Mouse (Mus musculus) hindbrain, embryonic 10.5 days (tissue): ENCODE measurements at regions not wholly inside any gene's neighbourhood (a gene's known extent, or its start where the extent isn't known, plus 50 kb on each side); places are given as distances from the start of the nearest gene placed in this dataset.
A peak's percentile ranks its signal among the peaks of the same experiment; 100 is the strongest.

Experiments used
- DNase-seq: peaks from one replicate; pipeline ENCODE4 v3.0.0-alpha.2; 2017; ENCODE audit warnings: low spot score
- H3K27ac ChIP-seq: fragments of 300-500 bp; sonication (generic); 2 replicates; pipeline ENCODE4 v1.5.1; 2016; ENCODE audit warnings: mild to moderate bottlenecking, moderate library complexity
- H3K27me3 ChIP-seq: fragments of 300-500 bp; sonication (generic); 2 replicates; pipeline ENCODE4 v1.6.1; 2016; ENCODE audit warnings: mild to moderate bottlenecking; ENCODE audit not compliant: poor library complexity, insufficient read depth, severe bottlenecking
- H3K36me3 ChIP-seq: fragments of 300-500 bp; sonication (generic); 2 replicates; pipeline ENCODE4 v1.6.1; 2016; ENCODE audit warnings: mild to moderate bottlenecking, moderate library complexity
- H3K4me1 ChIP-seq: fragments of 300-500 bp; sonication (generic); replicated peaks from 2 replicates; pipeline ENCODE4 v1.6.1; 2016; ENCODE audit warnings: mild to moderate bottlenecking
- H3K4me3 ChIP-seq: fragments of 300-500 bp; sonication (generic); 2 replicates; pipeline ENCODE4 v1.5.1; 2016; ENCODE audit warnings: mild to moderate bottlenecking, moderate library complexity
- H3K9me3 ChIP-seq: fragments of 300-500 bp; sonication (generic); 2 replicates; pipeline ENCODE4 v1.6.1; 2016; ENCODE audit warnings: mild to moderate bottlenecking, moderate library complexity
- WGBS: fragments of 180-500 bp; shearing (Covaris S2); methylation state at CpG from one replicate; pipeline ENCODE4 v1.1.7; 2016; 5-methylcytosine and 5-hydroxymethylcytosine counted together

DNA sequence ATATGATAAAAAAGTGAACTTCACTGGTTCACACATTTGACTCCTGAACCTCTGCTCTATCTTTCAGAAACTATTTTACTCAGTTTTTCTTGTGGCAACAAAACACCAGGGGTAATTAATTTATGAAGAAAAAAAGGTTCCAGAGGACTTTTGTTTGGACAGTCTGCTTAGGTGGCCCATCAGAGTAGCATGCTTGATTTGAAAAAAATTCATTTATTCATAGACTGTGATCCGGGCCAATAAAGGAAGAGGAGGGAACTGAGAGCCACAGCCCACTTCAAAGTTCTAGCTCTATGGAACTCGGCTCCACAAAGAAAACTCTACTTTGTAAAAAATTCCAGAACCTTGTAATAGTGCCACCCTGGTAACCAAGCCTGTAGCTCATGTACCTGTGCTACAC is 248.8 kb downstream of the Etv1 start:
- Histone ChIP-seq H3K36me3 (no peaks in the 10 kb centered on the region), H3K27ac (no peak overlapping the region), H3K9me3 (no peaks in the 10 kb centered on the region), H3K4me1 (no peaks in the 10 kb centered on the region), H3K27me3 (no peaks in the 10 kb centered on the region), H3K4me3 (no peak overlapping the region)
- 59% methylated on average over 2 of the region's 2 CpGs for WGBS
- no peak for DNase-seq

DNA sequence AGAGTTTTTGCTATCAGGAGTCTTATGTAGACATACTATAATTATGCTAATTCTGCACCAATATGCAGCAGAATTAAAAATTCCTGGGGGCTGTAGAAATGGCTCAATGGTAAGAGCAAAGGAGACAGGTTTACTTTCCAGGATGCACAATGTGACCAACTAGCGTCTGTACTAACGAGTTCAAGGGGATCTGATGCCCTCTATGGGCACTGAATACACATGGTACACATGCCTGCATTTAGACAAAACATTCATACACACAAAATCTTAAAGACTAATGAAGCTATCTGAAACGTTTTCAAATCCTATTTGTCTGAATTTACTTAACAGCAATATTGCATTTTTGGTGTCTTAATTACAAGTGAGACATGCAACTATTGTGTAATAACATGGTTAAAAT is 254.8 kb downstream of the Etv1 start:
- H3K36me3 ChIP-seq: no peaks in the 10 kb centered on the region
- no peak for DNase-seq
- no peak overlapping the region for H3K4me3 ChIP-seq
- H3K27me3 ChIP-seq: no peaks in the 10 kb centered on the region
- no peaks in the 10 kb centered on the region for H3K9me3 ChIP-seq
- WGBS: 81% methylated on average over 3 of the region's 3 CpGs
- H3K27ac ChIP-seq: no peak overlapping the region
- H3K4me1 ChIP-seq: no peaks in the 10 kb centered on the region

DNA sequence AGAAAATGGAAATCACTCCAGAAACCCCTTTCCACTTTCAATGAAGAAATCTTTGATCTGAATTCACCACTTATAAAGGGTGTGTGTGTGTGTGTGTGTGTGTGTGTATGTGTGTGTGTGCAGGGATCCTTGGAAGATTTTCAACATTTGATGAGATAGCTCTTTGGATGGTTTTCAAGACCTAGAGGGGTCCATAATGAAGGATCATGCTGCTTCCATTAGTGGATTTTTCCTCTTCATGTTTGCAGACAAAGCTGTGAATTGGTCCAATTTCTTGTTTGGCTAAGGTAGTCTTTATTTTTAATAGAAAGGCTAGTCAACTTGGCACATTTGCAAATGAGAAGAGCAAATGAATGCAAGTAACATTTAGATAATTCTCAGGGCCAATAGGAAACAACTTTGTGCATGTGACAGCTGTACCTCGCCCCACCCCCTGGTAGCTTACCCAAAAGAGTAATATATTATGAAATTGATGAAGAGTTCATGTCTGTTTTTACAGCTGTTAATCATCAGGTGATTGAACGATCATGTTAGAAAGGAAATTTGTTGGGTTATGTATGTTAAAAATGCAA is 257.4 kb downstream of the Etv1 start:
- H3K27ac ChIP-seq: no peak overlapping the region
- 87% methylated on average over 2 of the region's 2 CpGs for WGBS
- no peak for DNase-seq
- H3K4me1 ChIP-seq: no peaks in the 10 kb centered on the region
- H3K9me3 ChIP-seq: no peaks in the 10 kb centered on the region
- no peak overlapping the region for H3K4me3 ChIP-seq
- H3K36me3 ChIP-seq: no peaks in the 10 kb centered on the region
- H3K27me3 ChIP-seq: no peaks in the 10 kb centered on the region

DNA sequence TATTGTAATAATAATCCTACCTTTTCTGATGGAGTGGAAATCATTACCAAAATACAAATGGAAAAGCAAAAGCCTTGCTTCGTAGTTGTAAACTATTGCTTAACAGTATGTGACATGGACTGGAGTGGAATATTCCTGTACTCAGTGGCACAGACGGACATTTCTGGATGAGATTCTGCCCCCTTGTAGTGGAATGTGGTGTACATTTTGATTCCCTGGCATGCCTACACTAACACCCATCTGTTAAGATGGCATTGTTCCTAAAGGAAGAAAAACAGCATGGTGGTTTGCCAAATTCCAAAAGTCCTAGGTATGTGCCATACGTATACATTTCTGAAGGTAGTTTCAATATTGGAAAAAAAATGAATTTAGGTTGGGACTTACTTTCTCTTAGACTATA is 258.9 kb downstream of the Etv1 start:
- H3K9me3 ChIP-seq: no peaks in the 10 kb centered on the region
- H3K36me3 ChIP-seq: no peaks in the 10 kb centered on the region
- H3K27ac ChIP-seq: no peak overlapping the region
- no peaks in the 10 kb centered on the region for H3K4me1 ChIP-seq
- DNase-seq: no peak
- H3K27me3 ChIP-seq: no peaks in the 10 kb centered on the region
- WGBS: 86% methylated on average over 3 of the region's 3 CpGs
- H3K4me3 ChIP-seq: no peak overlapping the region

DNA sequence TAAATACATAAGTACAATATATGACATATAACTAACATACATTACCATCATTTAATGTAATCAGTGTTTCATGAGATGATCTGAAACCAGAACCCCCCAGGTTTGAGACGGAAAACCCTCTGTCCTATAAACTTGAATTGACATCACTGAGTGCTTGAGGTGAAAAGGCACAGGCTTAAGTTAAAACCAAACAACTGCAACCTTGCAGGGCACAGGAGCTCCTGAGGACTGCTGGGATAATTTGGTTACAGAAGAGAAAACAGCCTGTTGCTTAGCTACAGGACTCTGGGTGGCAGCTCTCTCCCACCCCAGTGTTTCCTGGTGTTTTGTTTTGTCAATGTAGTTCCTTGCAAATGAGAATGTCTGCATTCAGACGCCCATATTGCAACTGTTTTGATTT is 259.5 kb downstream of the Etv1 start:
- H3K9me3 ChIP-seq: no peaks in the 10 kb centered on the region
- H3K36me3 ChIP-seq: no peaks in the 10 kb centered on the region
- WGBS: 35% methylated on average over 2 of the region's 2 CpGs
- no peaks in the 10 kb centered on the region for H3K27me3 ChIP-seq
- no peak overlapping the region for H3K27ac ChIP-seq
- no peak overlapping the region for H3K4me3 ChIP-seq
- no peak for DNase-seq
- H3K4me1 ChIP-seq: no peaks in the 10 kb centered on the region

DNA sequence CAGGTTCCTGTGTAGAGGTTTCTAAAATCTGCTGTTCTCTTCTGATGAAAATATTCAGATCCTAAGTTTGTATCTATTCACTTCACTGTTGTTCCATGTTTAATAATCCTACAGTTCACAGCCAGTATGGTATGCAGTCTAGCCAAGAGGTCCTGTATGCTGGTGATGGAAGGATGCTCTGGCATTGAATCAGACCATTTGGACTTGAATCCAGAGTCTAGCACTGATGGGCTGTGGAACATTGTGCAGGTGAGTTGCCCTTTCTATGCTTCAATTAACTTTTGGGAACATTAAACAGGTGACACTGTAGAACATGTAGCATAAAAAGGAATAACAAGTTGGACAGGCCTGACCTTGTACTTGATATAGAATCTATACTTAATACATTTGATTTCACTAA is 267.9 kb downstream of the Etv1 start:
- Histone ChIP-seq H3K27me3 (no peaks in the 10 kb centered on the region), H3K4me3 (no peak overlapping the region), H3K4me1 (no peaks in the 10 kb centered on the region), H3K36me3 (no peaks in the 10 kb centered on the region), H3K27ac (no peak overlapping the region), H3K9me3 (no peaks in the 10 kb centered on the region)
- no peak for DNase-seq

DNA sequence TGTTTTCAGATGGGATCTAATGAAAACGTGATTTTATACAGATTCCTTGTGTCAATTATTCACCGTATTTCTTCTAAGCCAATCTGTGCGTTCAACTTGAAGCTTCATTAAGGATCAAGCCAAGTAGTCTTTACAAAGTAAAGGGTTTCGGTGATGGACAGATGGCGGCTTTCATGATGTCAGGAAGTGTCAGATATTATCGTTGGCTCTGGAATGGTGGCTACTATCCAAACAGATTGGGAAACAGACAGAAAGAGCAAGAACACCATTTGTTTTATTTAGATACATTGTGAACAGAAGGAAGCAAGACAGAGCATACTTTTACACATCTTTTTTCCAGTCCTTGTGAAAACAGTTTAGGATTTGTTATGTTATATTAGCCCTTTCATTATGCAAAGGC is 269.3 kb downstream of the Etv1 start:
- Histone ChIP-seq H3K27ac (no peak overlapping the region), H3K4me3 (no peak overlapping the region), H3K9me3 (no peaks in the 10 kb centered on the region), H3K36me3 (no peaks in the 10 kb centered on the region), H3K4me1 (no peaks in the 10 kb centered on the region), H3K27me3 (no peaks in the 10 kb centered on the region)
- WGBS: 86% methylated on average over 6 of the region's 6 CpGs
- DNase-seq: no peak

DNA sequence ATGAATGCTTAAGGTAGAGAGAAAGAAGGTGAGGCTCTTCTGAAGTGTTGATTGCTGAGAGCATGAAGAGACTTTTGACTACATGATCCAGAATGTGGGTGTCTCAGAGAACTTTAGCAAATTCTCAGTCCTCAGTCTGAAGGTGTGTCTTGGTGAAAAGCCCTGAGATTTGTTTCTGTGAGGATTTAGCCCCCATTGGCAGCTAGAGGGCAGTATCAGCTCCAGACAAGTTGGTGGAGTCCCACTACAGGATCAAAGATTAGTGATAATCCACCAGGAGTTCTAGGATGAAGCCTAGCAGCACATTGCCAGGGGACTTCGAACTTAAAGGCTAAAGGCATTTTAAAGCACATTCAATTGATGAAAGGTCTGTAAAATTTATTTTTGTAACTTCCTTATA is 269.8 kb downstream of the Etv1 start:
- DNase-seq: peak; percentile 10
- 72% methylated on average over 1 of the region's 1 CpGs for WGBS
- Histone ChIP-seq H3K27ac (no peak overlapping the region), H3K4me1 (no peaks in the 10 kb centered on the region), H3K9me3 (no peaks in the 10 kb centered on the region), H3K4me3 (no peak overlapping the region), H3K36me3 (no peaks in the 10 kb centered on the region), H3K27me3 (no peaks in the 10 kb centered on the region)

DNA sequence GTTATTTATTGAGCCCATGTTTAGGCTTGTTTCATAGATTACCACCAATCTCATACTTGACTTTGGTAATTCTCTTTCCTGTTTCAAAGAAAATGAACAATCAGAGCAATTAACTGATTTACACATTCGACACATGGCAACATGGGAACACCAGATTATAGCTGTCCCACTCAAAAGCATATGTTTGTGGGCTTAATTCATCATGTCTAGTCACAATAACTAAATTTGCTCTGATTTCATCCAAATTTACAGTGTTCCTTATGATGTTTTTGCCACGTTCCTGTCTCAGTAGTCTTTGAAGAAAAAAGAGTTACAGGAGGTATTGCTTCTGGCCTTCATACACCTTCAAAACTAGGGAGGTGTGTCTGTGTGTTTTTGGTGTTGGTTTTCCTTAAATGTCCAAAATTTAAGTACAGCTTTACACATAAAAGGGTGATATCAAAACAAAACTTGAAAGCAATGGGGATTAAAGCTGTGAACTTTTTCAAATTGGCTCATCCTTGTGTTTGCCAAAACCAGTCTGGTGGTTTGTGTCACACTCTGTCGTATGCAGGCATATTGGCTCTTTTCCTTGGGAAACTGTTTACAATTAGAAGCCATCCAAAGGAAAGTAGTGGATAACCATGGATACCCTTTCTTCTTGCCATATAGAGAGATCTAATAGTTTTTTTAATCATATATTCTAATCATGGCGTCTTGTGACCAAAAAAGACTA is 291.3 kb downstream of the Etv1 start:
- no peak for DNase-seq
- Histone ChIP-seq H3K27ac (no peak overlapping the region), H3K27me3 (no peaks in the 10 kb centered on the region), H3K36me3 (no peaks in the 10 kb centered on the region), H3K4me1 (no peaks in the 10 kb centered on the region), H3K4me3 (no peak overlapping the region), H3K9me3 (no peaks in the 10 kb centered on the region)
- WGBS: 80% methylated on average over 4 of the region's 4 CpGs

DNA sequence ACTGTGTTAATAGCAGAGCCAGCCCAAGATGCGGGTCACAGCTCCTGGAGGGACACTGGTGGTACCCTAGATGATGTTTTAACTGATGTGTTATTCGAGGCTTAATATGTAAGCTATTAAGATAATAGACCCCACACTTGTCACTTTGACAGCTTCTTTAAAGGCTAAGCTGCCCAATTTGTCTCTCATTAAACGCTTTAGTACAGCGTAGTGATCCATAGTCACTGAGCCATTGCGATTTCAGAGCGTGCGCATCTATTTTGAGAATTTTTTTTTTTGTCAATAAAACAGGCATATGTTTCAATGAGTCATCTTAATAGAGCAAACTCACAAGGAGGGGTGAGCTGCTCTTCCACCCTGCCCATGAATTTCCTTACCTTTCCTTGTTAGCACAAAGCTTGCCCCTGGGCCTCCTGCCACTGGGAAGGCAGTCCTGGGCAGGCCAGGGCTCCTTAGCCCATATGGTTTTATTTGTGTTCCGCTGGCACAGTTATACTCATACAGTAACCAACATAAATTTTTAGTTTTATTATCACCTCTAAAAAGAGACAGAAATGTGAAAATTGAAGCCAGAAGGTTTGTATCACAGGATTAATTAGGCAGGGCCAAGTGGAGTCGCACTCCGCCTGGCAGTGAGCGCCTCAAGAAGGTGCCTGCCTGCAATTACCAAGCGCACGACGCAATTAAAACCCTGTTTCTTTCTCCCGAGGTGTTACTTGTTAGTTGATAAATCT is 294.3 kb downstream of the Etv1 start:
- Histone ChIP-seq H3K27ac (no peak overlapping the region), H3K4me1 (no peaks in the 10 kb centered on the region), H3K4me3 (no peak overlapping the region), H3K9me3 (no peaks in the 10 kb centered on the region), H3K27me3 (no peaks in the 10 kb centered on the region), H3K36me3 (no peaks in the 10 kb centered on the region)
- no peak for DNase-seq
- WGBS: 86% methylated on average over 15 of the region's 15 CpGs

DNA sequence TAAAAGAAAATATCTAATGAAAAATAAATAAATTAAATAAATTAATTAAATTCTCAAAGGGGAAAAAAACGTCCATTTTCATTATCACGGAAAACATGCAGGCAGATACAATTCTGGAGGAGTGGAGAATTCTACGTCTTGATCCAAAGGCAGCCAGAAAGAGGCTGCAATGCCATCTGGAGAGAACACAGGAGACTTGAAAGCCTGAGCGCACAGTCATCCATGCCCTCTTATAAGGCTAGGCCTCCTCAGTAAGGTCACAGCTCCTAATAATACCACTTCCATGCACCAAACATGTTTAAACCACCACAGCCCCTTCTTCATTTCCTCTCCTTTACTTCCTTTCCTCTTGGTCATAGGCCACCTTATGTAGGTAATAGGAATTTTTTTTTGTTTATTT is 307.1 kb downstream of the Etv1 start:
- Histone ChIP-seq H3K9me3 (no peaks in the 10 kb centered on the region), H3K4me3 (no peak overlapping the region), H3K36me3 (no peaks in the 10 kb centered on the region), H3K27me3 (no peaks in the 10 kb centered on the region), H3K4me1 (no peaks in the 10 kb centered on the region), H3K27ac (no peak overlapping the region)
- WGBS: 93% methylated on average over 4 of the region's 4 CpGs
- no peak for DNase-seq

DNA sequence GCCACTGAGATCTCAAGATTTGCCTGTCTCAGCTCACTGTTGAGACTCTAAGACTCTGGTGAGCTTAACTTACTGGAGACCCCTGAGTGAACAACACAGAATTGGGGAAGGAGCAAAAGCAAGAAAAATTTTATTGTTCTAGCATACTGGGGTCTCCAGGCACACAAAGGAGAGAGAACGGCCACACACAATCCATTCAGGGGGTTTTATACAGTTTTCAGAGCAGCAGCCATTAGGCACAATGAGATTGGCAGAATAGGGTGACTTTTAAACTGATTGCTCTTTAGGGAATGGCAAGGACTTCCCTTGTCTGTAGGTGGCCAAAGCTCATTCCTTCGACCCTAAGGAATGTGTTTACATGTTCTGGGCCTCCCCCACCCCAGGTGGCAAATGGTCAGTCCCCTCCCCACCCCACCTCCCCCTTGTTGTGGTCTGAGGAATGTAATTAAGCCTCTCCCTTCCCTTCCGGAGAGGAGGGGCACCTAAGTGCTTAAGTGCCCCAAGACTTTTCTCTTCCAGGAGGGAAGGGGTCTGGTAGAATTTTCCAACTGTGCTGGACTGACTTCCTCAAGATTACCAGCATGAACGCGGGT is 315.6 kb downstream of the Etv1 start:
- DNase-seq: no peak
- Histone ChIP-seq H3K36me3 (no peaks in the 10 kb centered on the region), H3K4me3 (no peak overlapping the region), H3K9me3 (no peaks in the 10 kb centered on the region), H3K27me3 (no peaks in the 10 kb centered on the region), H3K27ac (no peak overlapping the region), H3K4me1 (0 out of 2 replicates have a peak, but pooled peaks cover 2% of the 10 kb centered on the region)
- 15% methylated on average over 5 of the region's 5 CpGs for WGBS

DNA sequence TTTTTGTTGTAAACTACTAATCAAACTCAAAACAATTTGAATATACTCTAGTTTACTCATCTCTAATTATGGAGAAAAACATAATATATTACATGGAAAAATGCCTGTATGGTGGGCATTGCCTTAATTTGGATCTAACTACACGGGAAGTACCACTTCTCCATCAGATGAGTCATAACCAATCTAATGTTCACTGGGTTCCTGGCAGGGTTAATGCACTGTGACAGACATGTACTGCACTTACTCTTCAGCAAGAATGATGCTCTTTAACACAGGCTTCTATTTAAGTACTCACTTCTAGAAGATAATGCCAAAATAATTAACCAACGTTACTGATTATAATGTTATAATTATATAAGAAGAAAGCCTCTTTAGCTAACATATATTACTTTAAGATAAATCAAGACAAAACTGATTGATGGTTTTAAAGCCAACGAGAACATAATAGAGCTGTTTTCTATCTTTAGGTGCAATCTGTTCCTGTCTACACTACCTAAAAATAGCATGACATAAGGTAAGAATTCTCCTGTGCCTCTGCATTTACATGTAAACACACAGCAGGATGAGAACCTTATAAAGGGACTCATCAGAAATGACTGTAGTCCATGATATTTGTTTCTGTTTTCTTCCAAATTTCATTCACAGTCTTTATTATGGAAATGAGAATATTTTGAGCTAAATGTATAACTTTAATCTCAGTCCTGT is 344.4 kb downstream of the Etv1 start:
- Histone ChIP-seq H3K4me3 (no peak overlapping the region), H3K36me3 (no peaks in the 10 kb centered on the region), H3K9me3 (no peaks in the 10 kb centered on the region), H3K4me1 (no peaks in the 10 kb centered on the region), H3K27ac (no peak overlapping the region), H3K27me3 (no peaks in the 10 kb centered on the region)
- no peak for DNase-seq
- WGBS: 91% methylated on average over 3 of the region's 3 CpGs
